Mouse (Mus musculus) erythroblast, embryonic 14.5 days (primary cell): ENCODE data around the gene Ifitm10.

ENCODE experiments used
- GATA1 ChIP-seq: IDR thresholded peaks from 2 replicates; pipeline ENCODE4 v1.6.1; 2012; ENCODE audit warnings: low read length, inconsistent platforms, mixed read lengths
- TAL1 ChIP-seq: IDR thresholded peaks from 3 replicates; pipeline ENCODE4 v1.6.1; 2012; ENCODE audit warnings: low read length, inconsistent platforms, mixed read lengths

GRCm38 (mm10) chr7:142407935-142408334 lies 34.4 kb upstream of the Ifitm10 start:
- no peak for TF ChIP-seq GATA1
- no peak for TF ChIP-seq TAL1
